Mouse (Mus musculus) neural tube, embryonic 15.5 days (tissue): ENCODE data around the gene Clcn6. TPM values are rescaled to one million over a fixed set of nuclear protein-coding genes. Genes with fewer than 3 reads are reported as not detected.
A peak's percentile ranks its signal among the peaks of the same experiment; 100 is the strongest.

Experiments used
- ATAC-seq: fragments of 200-750 bp; cut with Nextera tagmentation; 2 replicates; pipeline ENCODE4 v1.8.0; 2017; ENCODE audit warnings: mild to moderate bottlenecking, moderate TSS enrichment, moderate library complexity; ENCODE audit not compliant: low FRiP score
- H3K27ac ChIP-seq: fragments of 300-500 bp; sonication (generic); replicated peaks from 2 replicates; pipeline ENCODE4 v1.5.1; 2015; ENCODE audit warnings: mild to moderate bottlenecking, inconsistent platforms
- H3K27me3 ChIP-seq: fragments of 300-500 bp; sonication (generic); replicated peaks from 2 replicates; pipeline ENCODE4 v1.6.1; 2015; ENCODE audit warnings: inconsistent platforms
- H3K36me3 ChIP-seq: fragments of 300-500 bp; sonication (generic); 2 replicates; pipeline ENCODE4 v1.6.1; 2015; ENCODE audit warnings: inconsistent platforms
- H3K4me1 ChIP-seq: fragments of 300-500 bp; sonication (generic); 2 replicates; pipeline ENCODE4 v1.6.1; 2015; ENCODE audit warnings: inconsistent platforms
- H3K4me2 ChIP-seq: fragments of 300-500 bp; sonication (generic); 2 replicates; pipeline ENCODE4 v1.6.1; 2015; ENCODE audit warnings: inconsistent platforms, mild to moderate bottlenecking, moderate library complexity
- H3K4me3 ChIP-seq: fragments of 300-500 bp; sonication (generic); replicated peaks from 2 replicates; pipeline ENCODE4 v1.5.1; 2015; ENCODE audit warnings: mild to moderate bottlenecking, inconsistent platforms
- H3K9ac ChIP-seq: fragments of 300-500 bp; sonication (generic); replicated peaks from 2 replicates; pipeline ENCODE4 v1.6.1; 2015; ENCODE audit warnings: mild to moderate bottlenecking, inconsistent platforms
- H3K9me3 ChIP-seq: fragments of 300-500 bp; sonication (generic); replicated peaks from 2 replicates; pipeline ENCODE4 v1.6.1; 2016; ENCODE audit warnings: inconsistent platforms
- WGBS: fragments of 180-500 bp; shearing (Covaris S2); methylation state at CpG from one replicate; pipeline ENCODE4 v1.1.7; 2015; ENCODE audit warnings: mixed read lengths; 5-methylcytosine and 5-hydroxymethylcytosine counted together
- polyA plus RNA-seq: library from polyadenylated mRNA; unstranded; fragments of >200 nt; fragmentation: Nextera tagmentation; extraction: Ambion mirVana; gene quantifications from 2 replicates; pipeline ENCODE4 v1.2.1, GENCODE M21; 2015

The Clcn6 gene
- polyA plus RNA-seq, 1 experiment from 2014 or later: 29.0 TPM

GRCm38 (mm10) chr4:148033858-148034410 lies 4.7 kb downstream of the Clcn6 start:
- Histone ChIP-seq H3K4me3 (no peak overlapping the region), H3K4me1 (peaks cover 11% of the 10 kb centered on the region), H3K9me3 (no peaks in the 10 kb centered on the region), H3K27ac (no peak overlapping the region), H3K4me2 (no peak overlapping the region), H3K36me3 (peaks cover 35% of the 10 kb centered on the region), H3K27me3 (no peaks in the 10 kb centered on the region), H3K9ac (no peak overlapping the region)
- no peak for ATAC-seq
- 61% methylated on average over 7 of the region's 7 CpGs for WGBS

GRCm38 (mm10) chr4:148030506-148030905 lies 8.1 kb downstream of the Clcn6 start:
- no peak overlapping the region for H3K9ac ChIP-seq
- H3K4me2 ChIP-seq: no peak overlapping the region
- no peak overlapping the region for H3K27ac ChIP-seq
- ATAC-seq: no peak
- no peaks in the 10 kb centered on the region; the same call in 1 of the 2 replicates for H3K4me1 ChIP-seq
- H3K9me3 ChIP-seq: no peaks in the 10 kb centered on the region
- H3K27me3 ChIP-seq: no peaks in the 10 kb centered on the region
- WGBS: 85% methylated on average over 5 of the region's 5 CpGs
- no peak overlapping the region for H3K4me3 ChIP-seq
- peaks cover 59% of the 10 kb centered on the region for H3K36me3 ChIP-seq

GRCm38 (mm10) chr4:148029297-148029696 lies 9.3 kb downstream of the Clcn6 start:
- no peaks in the 10 kb centered on the region; the same call in 1 of the 2 replicates for H3K4me1 ChIP-seq
- no peaks in the 10 kb centered on the region for H3K9me3 ChIP-seq
- ATAC-seq: no peak
- H3K4me2 ChIP-seq: no peak overlapping the region
- peaks cover 62% of the 10 kb centered on the region for H3K36me3 ChIP-seq
- no peak overlapping the region for H3K27ac ChIP-seq
- 93% methylated on average over 7 of the region's 7 CpGs for WGBS
- H3K4me3 ChIP-seq: no peak overlapping the region
- H3K9ac ChIP-seq: no peak overlapping the region
- H3K27me3 ChIP-seq: no peaks in the 10 kb centered on the region

GRCm38 (mm10) chr4:148024003-148024402 lies 14.6 kb downstream of the Clcn6 start:
- Histone ChIP-seq H3K4me3 (no peak overlapping the region), H3K27me3 (no peaks in the 10 kb centered on the region), H3K9ac (no peak overlapping the region), H3K4me1 (no peaks in the 10 kb centered on the region; the same call in 1 of the 2 replicates), H3K36me3 (peaks cover 91% of the 10 kb centered on the region), H3K9me3 (no peaks in the 10 kb centered on the region), H3K27ac (no peak overlapping the region), H3K4me2 (no peak overlapping the region)
- WGBS: 93% methylated on average over 3 of the region's 3 CpGs
- ATAC-seq: no peak

GRCm38 (mm10) chr4:148018410-148018809 lies 20.2 kb downstream of the Clcn6 start:
- Histone ChIP-seq H3K27ac (peak overlapping the region; percentile 60), H3K27me3 (no peaks in the 10 kb centered on the region), H3K4me1 (no peaks in the 10 kb centered on the region; the same call in 1 of the 2 replicates), H3K9me3 (no peaks in the 10 kb centered on the region), H3K9ac (no peak overlapping the region), H3K36me3 (peaks cover 97% of the 10 kb centered on the region), H3K4me2 (no peak overlapping the region), H3K4me3 (no peak overlapping the region)
- peak; percentile 37; the same call in 1 of the 2 replicates for ATAC-seq
- WGBS: 47% methylated on average over 2 of the region's 2 CpGs

GRCm38 (mm10) chr4:148016981-148017380 lies 21.6 kb downstream of the Clcn6 start:
- WGBS: 83% methylated on average over 3 of the region's 3 CpGs
- no peak overlapping the region for H3K4me3 ChIP-seq
- no peaks in the 10 kb centered on the region for H3K27me3 ChIP-seq
- H3K4me2 ChIP-seq: no peak overlapping the region
- H3K9me3 ChIP-seq: no peaks in the 10 kb centered on the region
- peaks cover 97% of the 10 kb centered on the region for H3K36me3 ChIP-seq
- no peak for ATAC-seq
- H3K27ac ChIP-seq: no peak overlapping the region
- no peak overlapping the region for H3K9ac ChIP-seq
- H3K4me1 ChIP-seq: no peaks in the 10 kb centered on the region; the same call in 1 of the 2 replicates

GRCm38 (mm10) chr4:148015418-148015817 lies 23.2 kb downstream of the Clcn6 start:
- no peaks in the 10 kb centered on the region; the same call in 1 of the 2 replicates for H3K4me1 ChIP-seq
- H3K27ac ChIP-seq: no peak overlapping the region
- H3K9me3 ChIP-seq: no peaks in the 10 kb centered on the region
- H3K4me3 ChIP-seq: no peak overlapping the region
- H3K9ac ChIP-seq: no peak overlapping the region
- no peak for ATAC-seq
- 85% methylated on average over 10 of the region's 10 CpGs for WGBS
- no peaks in the 10 kb centered on the region for H3K27me3 ChIP-seq
- peaks cover 97% of the 10 kb centered on the region for H3K36me3 ChIP-seq
- H3K4me2 ChIP-seq: no peak overlapping the region

GRCm38 (mm10) chr4:148012216-148012615 lies 26.4 kb downstream of the Clcn6 start:
- H3K27ac ChIP-seq: no peak overlapping the region

GRCm38 (mm10) chr4:148011332-148011731 lies 27.3 kb downstream of the Clcn6 start:
- Histone ChIP-seq H3K4me1 (no peaks in the 10 kb centered on the region), H3K27me3 (no peaks in the 10 kb centered on the region), H3K4me3 (no peak overlapping the region), H3K9me3 (no peaks in the 10 kb centered on the region), H3K4me2 (no peak overlapping the region), H3K36me3 (peaks cover 100% of the 10 kb centered on the region), H3K9ac (no peak overlapping the region), H3K27ac (no peak overlapping the region)
- 58% methylated on average over 3 of the region's 3 CpGs for WGBS
- ATAC-seq: no peak

More at GRCm38 (mm10) chr4:148012216-148012615, 26.4 kb downstream of the Clcn6 start:
- WGBS: 98% methylated on average over 4 of the region's 4 CpGs
- no peaks in the 10 kb centered on the region for H3K27me3 ChIP-seq
- no peaks in the 10 kb centered on the region for H3K4me1 ChIP-seq
- H3K4me3 ChIP-seq: no peak overlapping the region
- H3K9me3 ChIP-seq: no peaks in the 10 kb centered on the region
- ATAC-seq: no peak
- no peak overlapping the region for H3K4me2 ChIP-seq
- H3K9ac ChIP-seq: no peak overlapping the region
- H3K36me3 ChIP-seq: peaks cover 100% of the 10 kb centered on the region

GRCm38 (mm10) chr4:148009641-148010040 lies 29.0 kb downstream of the Clcn6 start:
- Histone ChIP-seq H3K4me3 (no peak overlapping the region), H3K27ac (no peak overlapping the region), H3K9me3 (no peaks in the 10 kb centered on the region), H3K9ac (no peak overlapping the region), H3K4me2 (no peak overlapping the region), H3K36me3 (peaks cover 100% of the 10 kb centered on the region), H3K27me3 (no peaks in the 10 kb centered on the region), H3K4me1 (no peaks in the 10 kb centered on the region)
- no peak for ATAC-seq
- 96% methylated on average over 2 of the region's 2 CpGs for WGBS

- H3K9me3 ChIP-seq: no peaks in the 10 kb centered on the region
- H3K9ac ChIP-seq: no peak overlapping the region
- H3K27ac ChIP-seq: no peak overlapping the region
- WGBS: 86% methylated on average over 4 of the region's 4 CpGs
- H3K36me3 ChIP-seq: peaks cover 99% of the 10 kb centered on the region
- H3K4me1 ChIP-seq: no peaks in the 10 kb centered on the region
- no peak overlapping the region for H3K4me2 ChIP-seq
- H3K4me3 ChIP-seq: no peak overlapping the region
- no peaks in the 10 kb centered on the region for H3K27me3 ChIP-seq
- no peak for ATAC-seq
These were observed 30.2 kb downstream of the Clcn6 start for GRCm38 (mm10) chr4:148008412-148008811.

- Histone ChIP-seq H3K27ac (no peak overlapping the region), H3K9ac (no peak overlapping the region), H3K9me3 (no peaks in the 10 kb centered on the region), H3K4me1 (peaks cover 25% of the 10 kb centered on the region), H3K36me3 (peaks cover 63% of the 10 kb centered on the region), H3K27me3 (no peaks in the 10 kb centered on the region), H3K4me3 (no peak overlapping the region), H3K4me2 (no peak overlapping the region)
- ATAC-seq: no peak
- 86% methylated on average over 7 of the region's 7 CpGs for WGBS
These were observed 34.3 kb downstream of the Clcn6 start for GRCm38 (mm10) chr4:148004361-148004760.
